Mouse (Mus musculus) cerebellum, postnatal 4 days (tissue): ENCODE results near the gene Ddx39b.
"Not testable (repeated sequence)": the region's sequence is repeated elsewhere in the genome, so short reads cannot be mapped to it uniquely, and the experiment has no call there.

ENCODE experiments used
- DNase-seq, 2 experiments: peaks; one replicate each; pipeline ENCODE4 v3.0.0; 2022; ENCODE audit warnings: low spot score in 2 of 2, mixed read lengths in 1 of 2

The Ddx39b gene

DNA sequence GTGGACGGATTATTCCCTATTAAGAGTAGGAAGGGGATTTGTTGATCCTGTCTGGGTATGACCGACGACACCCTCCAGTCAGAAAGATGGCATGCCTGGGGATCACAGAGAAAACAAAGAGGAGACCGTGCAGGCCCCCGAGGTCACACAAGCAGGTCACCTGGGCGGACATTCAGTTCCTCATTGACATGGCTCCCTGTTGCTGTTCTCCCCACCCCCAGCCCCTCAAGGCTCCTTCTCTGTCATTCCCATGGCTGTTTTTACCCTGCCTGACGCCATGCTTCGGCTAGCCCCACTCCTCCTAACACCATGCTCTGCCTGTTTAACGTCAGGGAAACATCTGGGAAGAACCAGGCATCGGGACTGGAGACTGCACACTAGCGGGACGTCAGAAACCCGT lies 20.1 kb downstream of the Ddx39b start:
- DNase-seq = no peak

DNA sequence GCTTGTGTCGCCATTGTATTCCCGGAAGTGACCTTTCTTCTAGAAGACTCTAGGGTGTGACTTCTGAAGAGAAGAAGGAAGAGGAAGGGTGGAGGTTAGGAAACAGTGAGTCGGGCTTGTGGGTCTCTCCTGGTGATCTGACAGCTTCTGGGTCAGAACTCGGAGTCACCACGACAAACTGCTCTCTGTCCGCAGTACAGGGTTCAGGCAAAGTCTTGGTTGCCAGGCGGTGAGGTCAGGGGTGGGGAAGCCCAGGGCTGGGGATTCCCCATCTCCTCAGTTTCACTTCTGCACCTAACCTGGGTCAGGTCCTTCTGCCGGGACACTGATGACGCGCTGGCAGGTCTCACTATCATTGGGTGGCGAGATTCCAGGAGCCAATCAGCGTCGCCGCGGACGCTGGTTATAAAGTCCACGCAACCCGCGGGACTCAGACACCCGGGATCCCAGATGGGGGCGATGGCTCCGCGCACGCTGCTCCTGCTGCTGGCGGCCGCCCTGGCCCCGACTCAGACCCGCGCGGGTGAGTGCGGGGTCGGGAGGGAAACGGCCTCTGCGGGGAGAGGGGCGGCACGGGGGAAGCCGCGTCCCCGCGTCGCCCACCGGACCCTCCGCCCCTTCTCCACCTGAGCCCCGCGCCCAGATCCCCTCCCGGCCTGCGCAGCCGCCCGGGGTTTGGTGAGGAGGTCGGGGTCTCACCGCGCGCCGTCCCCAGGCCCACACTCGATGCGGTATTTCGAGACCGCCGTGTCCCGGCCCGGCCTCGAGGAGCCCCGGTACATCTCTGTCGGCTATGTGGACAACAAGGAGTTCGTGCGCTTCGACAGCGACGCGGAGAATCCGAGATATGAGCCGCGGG lies 21.3 kb downstream of the Ddx39b start, which contains the start of gene H2-D1:
Gene H2-D1 (plus strand): TSS at position 67 of the 859 bp plus-strand sequence.
- DNase-seq = peak; percentile 97 to 98

DNA sequence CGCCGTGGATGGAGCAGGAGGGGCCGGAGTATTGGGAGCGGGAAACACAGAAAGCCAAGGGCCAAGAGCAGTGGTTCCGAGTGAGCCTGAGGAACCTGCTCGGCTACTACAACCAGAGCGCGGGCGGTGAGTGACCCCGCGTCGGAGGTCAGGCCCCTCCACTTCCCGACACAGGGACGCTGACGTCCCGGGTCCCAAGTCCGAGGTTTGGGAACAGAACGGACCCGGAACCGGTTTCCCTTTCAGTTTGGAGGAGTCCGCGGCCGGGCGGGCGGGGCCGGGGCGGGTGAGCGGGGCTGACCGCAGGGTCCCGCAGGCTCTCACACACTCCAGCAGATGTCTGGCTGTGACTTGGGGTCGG lies 22.0 kb downstream of the Ddx39b start:
- no peak for DNase-seq

DNA sequence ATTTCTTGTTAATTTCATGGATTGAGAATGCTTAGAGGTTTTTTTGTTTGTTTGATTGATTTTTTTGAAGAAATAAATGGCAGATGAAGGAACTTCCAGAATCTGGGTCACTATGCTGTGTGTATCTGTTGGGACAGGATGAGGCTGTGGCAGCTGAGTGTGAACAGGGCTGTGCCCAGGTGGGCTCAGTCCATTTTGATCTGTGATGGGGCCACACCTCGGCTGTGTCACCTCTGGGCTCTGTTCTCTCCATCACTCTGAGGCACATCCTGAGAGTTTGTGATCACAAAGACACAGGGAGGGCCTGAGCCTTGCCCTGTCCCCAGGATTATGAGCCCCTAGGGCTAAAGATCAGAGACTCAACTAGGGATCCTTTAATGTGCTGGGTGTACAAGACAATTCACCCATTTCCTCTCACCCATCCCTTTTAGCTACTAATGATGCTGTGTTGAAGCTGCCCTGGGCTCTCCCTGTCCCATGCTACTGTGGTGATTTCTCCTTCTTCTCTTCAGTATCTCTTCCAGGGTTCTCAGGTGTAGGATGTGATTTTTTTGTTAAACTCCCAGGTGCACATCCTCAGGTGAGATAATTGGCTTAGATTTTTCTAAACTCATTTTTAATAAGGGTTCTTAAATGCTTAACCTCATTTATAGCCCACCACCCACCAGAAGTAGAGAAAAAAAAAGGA lies 26.0 kb downstream of the Ddx39b start:
- DNase-seq = no peak

DNA sequence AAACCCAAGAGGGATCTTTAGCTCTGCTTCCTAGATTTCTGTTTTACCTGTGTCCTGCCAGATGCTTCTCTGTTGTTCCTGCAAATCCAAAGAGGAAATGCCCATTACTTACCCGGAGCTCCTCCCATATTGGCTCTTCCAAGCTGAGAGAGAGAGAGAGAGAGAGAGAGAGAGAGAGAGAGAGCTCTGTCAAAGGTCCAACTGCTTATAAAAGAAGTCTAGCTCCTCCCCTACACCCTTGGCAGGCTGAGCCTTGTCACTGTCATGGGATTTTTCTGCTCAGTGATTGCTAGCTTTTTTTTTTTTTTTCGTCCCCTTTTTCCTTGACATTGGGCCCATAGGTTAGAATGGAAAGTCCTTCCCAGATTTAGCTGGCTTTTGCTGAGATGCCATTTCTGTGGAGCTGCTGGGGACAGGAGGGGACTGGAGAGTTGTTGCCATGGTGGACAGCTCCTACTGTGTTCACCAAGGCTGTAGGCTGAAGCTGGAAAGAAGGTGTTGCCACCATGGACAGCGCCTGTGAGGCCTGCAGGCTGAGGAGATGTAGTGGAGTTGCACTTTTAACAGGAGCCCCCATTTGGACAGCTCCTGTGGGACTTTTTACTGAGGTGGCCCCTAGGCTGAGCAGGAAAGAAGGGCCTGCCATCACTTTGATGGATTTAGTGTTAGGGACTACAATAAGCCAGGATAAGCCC lies 28.3 kb downstream of the Ddx39b start:
- DNase-seq = no peak

DNA sequence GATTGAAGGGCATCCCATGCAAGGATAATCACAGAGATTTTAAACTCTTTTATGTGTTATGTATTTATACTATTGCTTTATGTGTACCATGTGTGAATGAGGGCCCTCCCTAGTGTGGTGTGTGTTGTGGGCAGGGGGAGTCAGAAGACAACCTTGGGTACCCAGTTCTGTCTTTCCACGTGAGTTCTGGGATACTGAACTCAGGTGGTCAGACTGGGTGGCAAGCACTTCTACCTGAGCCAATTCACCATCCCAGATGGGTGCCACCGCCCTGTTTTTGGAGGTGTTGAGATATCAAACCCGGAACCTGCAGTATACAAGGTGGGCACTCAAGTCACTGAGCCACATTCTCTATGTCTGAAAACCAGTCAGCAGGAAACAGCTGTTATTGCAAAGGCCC lies 30.7 kb downstream of the Ddx39b start:
- no peak for DNase-seq

DNA sequence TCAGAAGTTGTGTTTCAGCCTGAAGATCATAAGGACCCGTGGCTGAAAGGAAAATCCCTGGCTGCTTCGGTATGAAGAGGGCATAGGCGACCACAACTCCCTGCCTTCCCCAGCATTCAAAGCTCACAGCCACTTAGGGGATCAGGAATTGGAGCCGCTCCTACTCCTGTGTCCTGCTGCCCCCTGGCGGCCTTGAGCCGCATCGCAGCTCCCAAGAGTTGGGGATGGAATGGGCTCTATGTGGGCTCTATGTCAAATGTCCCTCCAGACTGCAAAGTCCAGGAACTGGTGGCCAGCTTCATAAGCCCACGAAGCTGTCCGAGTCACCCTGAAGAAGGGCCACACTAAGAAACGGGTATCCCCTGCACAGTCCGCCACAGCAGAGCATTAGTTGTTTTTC lies 33.2 kb downstream of the Ddx39b start:
- peak; percentile 92 to 95 for DNase-seq

DNA sequence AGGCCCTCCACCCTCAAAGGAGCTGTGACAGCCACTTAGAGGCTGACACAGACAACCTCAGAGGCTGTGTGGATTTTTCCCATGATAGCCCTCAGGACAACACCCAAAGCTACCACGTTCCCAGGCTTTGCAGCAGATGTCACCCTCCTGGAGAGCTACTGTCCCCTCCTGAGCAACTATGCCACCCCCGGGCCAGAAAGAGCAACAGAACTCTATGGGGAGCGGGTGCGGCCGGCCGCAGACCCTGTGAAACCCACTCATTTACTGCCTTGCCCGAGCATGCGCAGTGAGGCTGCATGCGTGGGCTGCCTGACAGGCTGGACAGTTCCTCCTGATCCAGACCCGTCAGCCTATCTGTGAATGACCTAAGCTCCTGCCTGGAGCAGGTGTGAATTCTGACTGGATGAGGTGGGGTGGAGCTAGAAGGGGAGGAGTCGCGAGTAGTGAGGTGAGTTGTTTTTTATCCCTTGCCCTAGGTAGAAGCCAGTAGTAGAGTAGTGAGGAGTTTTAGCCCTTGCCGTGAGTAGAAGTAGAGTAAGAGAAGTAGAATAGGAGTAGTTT lies 34.8 kb downstream of the Ddx39b start:
- no peak for DNase-seq

DNA sequence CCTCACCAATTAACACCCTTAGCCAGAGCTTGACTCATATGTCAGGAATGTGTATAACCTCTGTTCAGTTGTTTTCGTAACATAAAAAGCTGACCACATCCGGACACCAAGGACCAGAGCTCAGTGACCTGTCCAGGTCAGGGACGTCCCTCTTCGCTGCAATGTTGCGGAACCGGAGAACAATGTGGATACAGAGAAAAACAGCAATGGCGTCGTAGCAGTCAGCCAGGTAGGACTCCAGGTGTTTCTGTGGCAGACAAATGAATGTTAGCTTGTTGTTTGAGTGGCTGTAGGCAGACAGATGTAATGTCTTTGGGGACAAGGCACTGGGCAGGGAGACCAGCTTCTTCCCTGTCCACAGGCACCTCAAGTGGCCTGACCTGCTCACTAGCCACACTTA lies 36.5 kb downstream of the Ddx39b start:
- DNase-seq = no peak

DNA sequence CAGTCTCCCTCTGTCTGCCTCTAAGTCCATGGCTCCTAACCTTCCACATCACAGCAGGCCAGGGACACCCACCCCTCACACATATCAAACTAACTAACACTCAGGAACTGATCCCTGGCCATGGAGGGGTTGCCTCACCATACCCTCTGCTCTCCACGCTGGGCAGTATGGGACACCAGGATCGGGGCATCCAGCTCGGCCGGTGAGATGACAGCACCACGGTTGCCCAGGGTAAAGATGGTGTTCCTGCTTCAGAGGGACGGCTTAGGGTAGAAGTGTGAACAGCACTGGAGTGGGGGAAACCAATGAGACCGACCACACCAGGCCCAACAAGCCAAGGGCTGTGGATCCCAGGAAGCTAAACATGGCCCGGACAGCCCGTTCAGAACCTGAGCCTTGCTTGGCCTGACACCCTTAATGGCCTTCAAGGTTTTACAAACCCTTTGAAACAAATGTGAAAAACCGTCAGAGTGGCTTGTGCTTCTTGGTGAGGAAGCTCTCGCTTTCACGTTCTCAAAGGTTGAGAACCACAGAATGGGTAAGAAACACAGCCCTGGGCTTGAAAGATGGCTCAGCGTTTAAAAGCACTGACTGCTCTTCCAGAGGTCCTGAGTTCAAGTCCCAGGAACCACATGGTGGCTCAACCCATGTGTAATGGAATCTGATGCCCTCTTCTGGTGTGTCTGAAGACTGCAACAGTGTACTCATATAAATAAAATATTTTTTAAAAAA lies 37.6 kb downstream of the Ddx39b start:
- no peak for DNase-seq

DNA sequence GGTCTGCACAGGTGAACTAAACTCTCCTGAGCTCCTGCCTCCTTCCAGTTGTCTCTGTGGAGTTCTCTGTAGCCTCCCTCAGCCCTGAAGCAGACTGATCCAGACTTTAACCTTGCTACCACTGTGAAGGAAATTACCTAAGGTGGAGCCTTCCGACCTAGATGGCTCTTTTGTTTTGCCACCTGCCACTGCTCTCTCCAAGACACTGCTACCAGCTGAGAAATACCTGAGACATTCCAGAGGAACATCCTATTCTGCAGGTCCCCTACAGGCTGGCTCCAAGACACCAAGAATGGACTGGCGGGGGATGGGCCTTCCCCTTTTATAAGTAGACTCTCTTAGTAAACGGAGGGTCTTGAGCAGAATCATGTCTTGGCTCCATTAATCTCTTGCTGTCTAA lies 38.7 kb downstream of the Ddx39b start:
- no peak for DNase-seq

DNA sequence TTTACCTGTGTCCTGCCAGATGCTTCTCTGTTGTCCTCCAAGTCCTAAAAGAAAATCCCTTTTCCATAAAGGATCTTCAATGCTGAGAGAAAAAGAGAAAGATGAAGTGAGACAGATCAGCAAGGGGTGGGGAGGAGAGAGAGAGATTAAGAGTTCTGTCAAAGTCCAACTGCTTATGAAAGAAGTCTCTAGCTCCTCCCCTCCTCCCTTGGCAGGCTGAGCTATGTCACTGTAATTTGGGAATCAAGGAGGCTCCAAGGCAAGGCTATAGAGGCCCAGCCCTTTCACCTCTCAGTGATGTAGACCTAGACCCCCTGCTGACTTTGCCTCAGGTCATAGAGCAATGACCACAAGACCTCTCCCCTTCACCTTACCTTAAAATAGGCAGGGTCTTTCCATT lies 43.9 kb downstream of the Ddx39b start:
- DNase-seq = no peak

DNA sequence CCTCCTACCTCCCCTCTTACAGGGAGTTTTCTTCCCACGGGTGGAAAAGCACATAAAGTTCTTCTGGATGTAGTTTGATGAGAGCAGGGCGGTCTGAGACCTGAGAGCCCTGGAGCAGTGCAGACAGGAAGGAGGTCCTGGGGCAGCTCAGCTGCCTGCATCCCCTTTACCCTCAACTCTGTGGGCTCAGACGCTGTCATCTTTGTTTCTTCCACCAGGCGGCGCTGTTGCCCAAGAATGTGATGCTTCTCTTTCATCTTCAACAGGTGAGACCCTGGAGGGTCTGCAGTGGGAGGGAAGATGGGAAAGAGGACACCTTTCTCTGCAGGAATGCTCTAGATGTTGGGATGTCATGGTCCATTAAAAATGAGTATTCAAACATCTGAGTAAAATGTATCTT lies 54.2 kb downstream of the Ddx39b start:
- DNase-seq = peak in 1 of 2 experiments; percentile 76

DNA sequence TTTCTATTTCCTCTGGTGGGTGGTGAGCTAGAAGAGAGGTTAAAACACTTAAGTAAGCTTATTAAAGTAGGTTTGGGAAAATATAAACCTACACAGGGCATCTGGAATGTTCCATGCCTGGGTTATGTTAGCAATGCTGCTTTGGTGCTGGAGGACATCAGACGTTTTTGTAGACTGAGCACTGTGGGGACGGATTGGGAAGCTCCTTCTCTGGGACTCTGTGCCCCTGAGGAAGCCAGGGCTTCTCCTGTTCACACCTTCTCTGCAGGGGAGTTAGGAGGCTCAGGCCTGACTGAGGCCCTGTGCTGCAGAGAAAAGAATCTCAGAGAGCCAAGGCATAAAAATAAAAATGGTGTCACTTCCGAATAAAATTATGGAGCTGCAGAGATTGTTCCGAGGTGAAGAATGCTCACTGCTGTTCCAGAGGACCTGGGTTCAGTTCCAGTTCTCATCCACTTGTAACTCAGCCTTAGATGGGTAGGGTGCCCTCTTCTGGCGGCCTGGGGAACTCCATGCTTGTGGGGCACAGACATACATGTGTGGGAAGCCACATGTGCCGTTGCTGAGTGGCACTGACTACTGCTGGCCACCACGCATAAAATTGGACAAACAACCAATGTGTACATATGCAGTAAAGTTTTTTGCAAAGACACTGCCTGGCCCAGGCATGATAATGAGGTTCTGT lies 58.9 kb downstream of the Ddx39b start:
- DNase-seq = not testable (repeated sequence)

DNA sequence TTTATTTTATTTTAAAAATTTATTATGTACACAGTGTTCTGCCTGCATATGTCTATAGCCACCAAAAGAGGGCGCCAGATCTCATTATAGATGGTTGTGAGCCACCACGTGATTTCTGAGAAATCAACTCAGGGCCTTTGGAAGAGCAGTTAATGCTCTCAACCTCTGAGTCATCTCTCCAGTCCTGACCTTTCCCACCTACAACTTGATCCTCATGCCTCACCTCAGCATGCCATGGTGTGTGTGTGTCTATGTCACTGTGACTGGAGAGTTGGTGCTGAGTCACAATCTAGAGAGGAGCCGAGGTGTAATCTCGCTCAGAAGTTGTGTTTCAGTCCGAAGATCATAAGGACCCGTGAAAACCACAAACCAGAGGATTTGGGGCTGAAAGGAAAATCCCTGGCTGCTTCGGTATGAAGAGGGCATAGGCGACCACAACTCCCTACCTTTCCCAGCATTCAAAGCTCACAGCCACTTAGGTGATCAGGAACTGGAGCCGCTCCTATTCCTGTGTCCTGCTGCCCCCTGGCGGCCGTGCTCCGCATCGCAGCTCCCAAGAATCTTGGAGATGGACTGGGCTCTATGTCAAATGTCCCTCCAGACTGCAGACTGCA lies 60.2 kb downstream of the Ddx39b start:
- DNase-seq = peak; percentile 97 to 98

DNA sequence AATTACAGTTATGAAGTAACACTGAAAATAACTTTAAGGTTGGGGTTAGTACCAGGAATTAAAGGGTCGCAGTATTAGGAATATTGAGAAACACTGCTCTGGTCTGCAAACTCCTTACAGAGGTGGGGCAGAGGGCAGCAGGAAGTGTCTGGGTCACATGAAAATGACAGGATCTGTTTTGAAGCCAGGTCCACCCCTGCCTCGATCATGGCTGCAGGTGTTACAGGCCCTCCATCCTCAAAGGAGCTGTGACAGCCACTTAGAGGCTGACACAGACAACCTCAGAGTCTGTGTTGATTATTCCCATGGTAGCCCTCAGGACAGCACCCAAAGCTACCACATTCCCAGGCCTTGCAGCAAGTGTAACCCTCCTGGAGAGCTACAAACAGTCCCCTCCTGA lies 61.7 kb downstream of the Ddx39b start:
- DNase-seq = no peak
